Mouse (Mus musculus): ENCODE measurements at regions not wholly inside any gene's neighbourhood (a gene's known extent, or its start where the extent isn't known, plus 50 kb on each side); places are given as distances from the start of the nearest gene placed in this dataset.
A peak's percentile ranks its signal among the peaks of the same experiment; 100 is the strongest.

DNA sequence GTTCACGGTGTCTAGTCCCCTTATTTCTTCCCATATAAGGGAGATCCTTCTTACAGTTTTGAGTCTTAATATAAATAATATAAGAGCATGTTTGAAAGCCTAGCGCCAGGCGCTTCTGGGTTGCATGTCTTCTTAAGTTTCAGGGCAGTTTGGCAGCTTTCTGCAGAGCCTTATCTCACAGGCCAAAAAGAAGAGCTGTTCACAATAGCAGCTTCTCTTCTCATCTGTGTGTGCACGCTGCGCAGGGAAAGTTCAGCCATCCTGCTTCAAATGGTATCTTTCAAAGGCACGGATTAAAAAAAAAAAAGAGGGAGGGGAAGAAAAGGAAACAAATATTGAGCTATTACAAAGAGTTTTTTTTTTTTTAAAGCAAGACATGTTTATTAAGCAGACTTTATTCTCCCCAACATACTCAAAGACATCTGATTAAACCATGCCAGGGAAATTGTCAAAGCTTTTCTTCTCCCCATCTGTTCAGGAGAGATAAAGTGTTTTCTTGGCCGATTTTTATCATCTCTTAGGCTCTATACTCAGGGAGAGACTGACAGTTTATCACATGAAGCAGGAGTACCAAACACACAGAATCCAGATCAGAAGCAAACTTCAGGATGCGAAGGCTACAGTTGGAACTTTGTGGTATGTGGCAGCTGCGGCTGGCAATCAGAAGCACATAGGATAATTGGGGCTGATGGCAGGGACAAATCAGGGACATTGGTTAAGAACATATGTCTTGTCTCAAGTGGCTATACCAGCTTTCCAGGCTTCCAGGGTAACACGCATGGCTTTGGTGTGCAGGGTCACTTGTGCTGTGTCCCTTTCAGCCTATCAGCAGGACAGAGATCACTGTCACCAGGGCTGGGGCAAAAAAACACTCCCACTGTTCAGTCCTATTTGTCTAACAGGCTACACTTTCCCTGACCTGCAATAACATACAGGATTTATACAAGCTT is 206.9 kb upstream of the Pfkp start:
- DNase-seq (ENCODE audit: low read depth, low spot score) = no peak

GRCm38 (mm10) chr13:6837446-6837845 is 188.9 kb upstream of the Pfkp start:
- DNase-seq (ENCODE audit: low read depth, low spot score) = no peak

DNA sequence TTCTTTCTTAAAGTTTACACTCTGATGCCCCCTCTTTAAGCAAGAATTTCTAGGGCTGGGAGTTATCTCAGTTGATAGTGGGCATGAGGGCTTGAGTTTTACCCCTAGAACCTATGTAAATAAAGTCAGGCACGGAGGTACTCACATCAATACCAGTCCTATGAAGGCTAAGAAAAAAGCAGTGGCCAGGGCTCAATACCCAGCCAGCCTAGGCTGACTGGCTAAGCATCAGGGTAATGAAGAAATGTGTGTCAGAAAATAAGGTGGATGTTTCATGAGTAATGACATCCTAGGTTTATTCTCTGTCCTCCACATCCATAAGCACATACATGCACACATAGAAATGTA is 188.5 kb upstream of the Pfkp start:
- no peak for DNase-seq (ENCODE audit: low read depth, low spot score)

DNA sequence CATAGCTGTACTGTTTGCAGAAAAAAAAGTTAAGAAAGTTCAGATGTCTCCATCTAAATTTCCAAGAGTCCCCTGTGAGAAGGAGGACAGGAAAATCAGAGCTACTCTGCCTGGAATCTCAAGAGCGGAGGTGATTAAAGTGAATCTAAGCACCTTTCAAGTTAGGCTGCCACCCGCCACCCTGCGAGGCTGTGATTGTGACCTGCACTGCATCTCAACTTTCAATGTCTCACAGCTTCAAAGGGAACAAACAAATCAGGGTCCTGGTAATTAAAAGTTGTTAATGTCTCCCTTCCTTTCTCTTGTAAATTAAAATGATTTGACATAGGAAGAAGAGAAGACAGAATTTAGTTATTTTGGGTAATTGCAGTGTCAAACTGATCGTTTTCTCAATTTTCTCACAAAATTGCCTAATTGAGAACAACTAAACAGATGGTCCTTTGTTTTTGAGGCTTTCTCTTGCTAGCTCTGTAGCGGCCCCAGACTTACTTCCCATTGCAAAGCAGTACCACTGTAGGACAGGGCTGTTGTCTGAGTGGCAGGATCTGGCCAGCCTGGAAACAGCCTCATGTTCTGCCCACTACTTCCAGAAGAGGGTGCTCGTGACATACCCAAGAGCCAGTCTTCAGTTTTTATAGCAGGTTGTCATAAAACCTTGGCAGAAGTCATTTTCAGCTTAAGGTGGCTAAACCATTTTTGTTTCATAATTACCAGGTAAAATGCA is 187.9 kb upstream of the Pfkp start:
- DNase-seq (ENCODE audit: low read depth, low spot score) = peak; percentile 80

GRCm38 (mm10) chr13:6829882-6830281 is 181.3 kb upstream of the Pfkp start:
- DNase-seq (ENCODE audit: low read depth, low spot score) = peak; percentile 9

DNA sequence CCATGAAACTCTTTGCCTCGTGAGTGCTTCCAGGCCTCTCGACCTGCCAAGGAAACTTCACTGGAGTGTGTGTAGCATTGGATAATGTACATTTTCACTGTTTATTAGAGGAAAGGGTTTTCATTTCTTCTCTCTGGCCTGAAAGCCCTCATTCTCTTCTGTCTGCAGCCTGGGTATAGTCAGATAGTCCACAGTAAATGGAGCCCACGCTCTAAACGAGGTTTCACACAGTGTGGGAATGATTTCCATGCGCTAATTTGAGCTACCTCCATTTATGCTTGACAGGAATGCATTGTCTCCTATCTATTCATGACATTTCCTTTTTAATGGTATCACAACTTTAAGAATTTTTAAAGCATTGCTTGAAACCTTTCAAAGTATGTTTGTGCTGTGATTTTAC is 180.8 kb upstream of the Pfkp start:
- DNase-seq (ENCODE audit: low read depth, low spot score) = no peak

DNA sequence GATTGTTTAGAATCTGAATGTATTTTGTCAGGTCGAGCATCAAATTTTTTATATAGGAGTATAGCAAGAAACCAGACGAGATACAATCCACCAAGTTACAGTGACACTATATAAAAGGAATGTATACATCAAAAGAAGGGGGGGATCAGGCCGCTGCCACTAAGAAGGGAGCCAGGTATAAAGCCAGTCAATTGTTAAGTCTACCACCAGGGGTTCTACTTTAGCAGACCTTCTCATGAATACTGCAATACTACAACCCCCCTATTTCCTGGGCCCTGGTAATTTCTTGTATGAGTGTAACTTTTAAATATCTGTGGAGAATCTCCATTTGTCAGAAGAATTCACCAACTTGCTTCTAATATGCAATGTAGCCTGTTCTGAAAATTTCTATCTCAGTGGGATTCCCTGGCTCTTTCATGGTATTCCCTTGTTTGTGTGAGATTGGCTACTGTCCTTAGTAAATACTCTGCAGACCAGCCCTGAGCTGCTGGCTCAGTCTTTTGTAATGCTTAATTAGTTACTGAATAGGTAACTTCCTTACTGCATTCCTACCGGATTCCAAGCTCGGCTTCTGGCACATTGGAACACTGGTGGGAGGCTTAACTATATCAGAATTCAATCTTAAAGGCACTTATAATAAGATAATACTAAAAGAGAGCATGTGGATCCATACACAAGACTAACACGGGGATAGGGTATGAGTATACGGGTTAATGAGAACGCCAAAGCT is 180.2 kb upstream of the Pfkp start:
- peak; percentile 63 for DNase-seq (ENCODE audit: low read depth, low spot score)

- no peak for DNase-seq (ENCODE audit: low read depth, low spot score)
These were observed 153.9 kb upstream of the Pfkp start for GRCm38 (mm10) chr13:6802243-6803157.

GRCm38 (mm10) chr13:6767936-6768588 is 119.5 kb upstream of the Pfkp start:
- no peak for DNase-seq (ENCODE audit: low read depth, low spot score)

- peak; percentile 54 for DNase-seq (ENCODE audit: low read depth, low spot score)
These were observed 108.6 kb upstream of the Pfkp start for GRCm38 (mm10) chr13:6757151-6757550.

- no peak for DNase-seq (ENCODE audit: low read depth, low spot score)
These were observed 103.0 kb upstream of the Pfkp start for GRCm38 (mm10) chr13:6751599-6751998.

GRCm38 (mm10) chr13:6751149-6751548 is 102.6 kb upstream of the Pfkp start:
- DNase-seq (ENCODE audit: low read depth, low spot score) = no peak

GRCm38 (mm10) chr13:6741916-6742315 is 93.3 kb upstream of the Pfkp start:
- no peak for DNase-seq (ENCODE audit: low read depth, low spot score)

GRCm38 (mm10) chr13:6736984-6737566 is 88.5 kb upstream of the Pfkp start:
- peak; percentile 18 for DNase-seq (ENCODE audit: low read depth, low spot score)

All from ZHBTc4 (cell line).